Mouse (Mus musculus) liver, postnatal 0 days (tissue): ENCODE data around the gene 1810062G17Rik.

Experiments
- CTCF ChIP-seq: sonication (generic); IDR thresholded peaks from 2 replicates; pipeline ENCODE4 v1.5.1; 2016; ENCODE audit warnings: antibody characterized with exemption, low read depth
- EP300 ChIP-seq: IDR thresholded peaks from 2 replicates; pipeline ENCODE4 v1.6.1; 2016; ENCODE audit warnings: antibody characterized with exemption, low read depth, mild to moderate bottlenecking

GRCm38 (mm10) chr3:36530345-36530744, 54.6 kb downstream of the 1810062G17Rik start:
- TF ChIP-seq CTCF (no peak), EP300 (no peak)
